Mouse (Mus musculus): Measurements from ENCODE around the gene Cntnap5a. TPM values are rescaled to one million over a fixed set of nuclear protein-coding genes. Genes with fewer than 3 reads are reported as not detected.

The Cntnap5a gene
- polyA plus RNA-seq, 1 experiment = not detected

GRCm38 (mm10) chr1:116035897-116036296 is 351.3 kb downstream of the Cntnap5a start:
- no peaks in the 10 kb centered on the region for H3K9me3 ChIP-seq

GRCm38 (mm10) chr1:116036894-116037293 is 352.3 kb downstream of the Cntnap5a start:
- no peak for TF ChIP-seq FLI1 (IDR thresholded peaks at IDR 0.05; ENCODE audit: low read length)
- no peak for TF ChIP-seq GATA1 (IDR thresholded peaks at IDR 0.05; ENCODE audit: borderline replicate concordance, low read length)
- no peaks in the 10 kb centered on the region for H3K36me3 ChIP-seq (replicated peaks; ENCODE audit: low read length)
- H3K4me3 ChIP-seq (replicated peaks) = no peak overlapping the region
- no peaks in the 10 kb centered on the region for H3K9me3 ChIP-seq
- no peaks in the 10 kb centered on the region for H3K4me1 ChIP-seq
- no peaks in the 10 kb centered on the region for H3K27me3 ChIP-seq (replicated peaks)

More at GRCm38 (mm10) chr1:116035897-116036296, 351.3 kb downstream of the Cntnap5a start:
- no peaks in the 10 kb centered on the region for H3K36me3 ChIP-seq (replicated peaks; ENCODE audit: low read length)
- H3K4me1 ChIP-seq = no peaks in the 10 kb centered on the region
- H3K4me3 ChIP-seq (replicated peaks) = no peak overlapping the region
- no peaks in the 10 kb centered on the region for H3K27me3 ChIP-seq (replicated peaks)
- no peak for TF ChIP-seq FLI1 (IDR thresholded peaks at IDR 0.05; ENCODE audit: low read length)
- TF ChIP-seq GATA1 (IDR thresholded peaks at IDR 0.05; ENCODE audit: borderline replicate concordance, low read length) = no peak

DNA sequence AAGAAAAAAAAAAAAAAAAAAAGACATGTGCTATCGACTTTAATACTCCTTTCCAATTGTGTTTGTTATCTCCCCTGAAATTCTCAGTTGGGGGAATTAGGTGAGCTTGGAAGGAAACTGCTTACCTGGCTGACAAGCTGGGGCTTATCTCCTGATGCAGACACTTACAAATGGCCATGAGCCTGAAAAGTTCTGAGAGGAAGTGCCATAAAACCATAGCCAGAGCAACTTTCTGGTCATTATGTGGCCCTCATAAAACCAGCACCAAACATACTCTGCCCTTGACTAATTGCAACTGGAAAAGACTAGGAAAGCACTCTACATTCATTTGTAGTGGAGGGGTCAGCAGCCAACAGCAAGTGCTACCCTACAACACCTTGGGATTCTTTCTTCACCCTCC is 359.5 kb downstream of the Cntnap5a start:
- Histone ChIP-seq H3K4me1 (no peaks in the 10 kb centered on the region), H3K9me3 (no peaks in the 10 kb centered on the region), H3K36me3 (replicated peaks; ENCODE audit: low read length) (no peaks in the 10 kb centered on the region), H3K27me3 (replicated peaks) (no peaks in the 10 kb centered on the region), H3K4me3 (replicated peaks) (no peak overlapping the region)
- no peak for TF ChIP-seq GATA1 (IDR thresholded peaks at IDR 0.05; ENCODE audit: borderline replicate concordance, low read length)

- no peaks in the 10 kb centered on the region for H3K27me3 ChIP-seq (replicated peaks)
- H3K9me3 ChIP-seq = no peaks in the 10 kb centered on the region
- TF ChIP-seq FLI1 (IDR thresholded peaks at IDR 0.05; ENCODE audit: low read length) (no peak), GATA1 (IDR thresholded peaks at IDR 0.05; ENCODE audit: borderline replicate concordance, low read length) (no peak)
- no peaks in the 10 kb centered on the region for H3K4me1 ChIP-seq
- H3K36me3 ChIP-seq (replicated peaks; ENCODE audit: low read length) = no peaks in the 10 kb centered on the region
- H3K4me3 ChIP-seq (replicated peaks) = no peak overlapping the region
These were observed 422.6 kb downstream of the Cntnap5a start for GRCm38 (mm10) chr1:116107010-116107723.

- no peaks in the 10 kb centered on the region for H3K36me3 ChIP-seq (replicated peaks; ENCODE audit: low read length)
- no peak overlapping the region for H3K4me3 ChIP-seq (replicated peaks)
- H3K27me3 ChIP-seq (replicated peaks) = no peaks in the 10 kb centered on the region
- TF ChIP-seq FLI1 (IDR thresholded peaks at IDR 0.05; ENCODE audit: low read length) = no peak
- H3K9me3 ChIP-seq = no peaks in the 10 kb centered on the region
- no peaks in the 10 kb centered on the region for H3K4me1 ChIP-seq
These were observed 423.1 kb downstream of the Cntnap5a start for GRCm38 (mm10) chr1:116107724-116108058.

GRCm38 (mm10) chr1:116108381-116108780 is 423.8 kb downstream of the Cntnap5a start:
- H3K9me3 ChIP-seq = no peaks in the 10 kb centered on the region
- no peaks in the 10 kb centered on the region for H3K4me1 ChIP-seq
- no peaks in the 10 kb centered on the region for H3K36me3 ChIP-seq (replicated peaks; ENCODE audit: low read length)
- no peak for TF ChIP-seq FLI1 (IDR thresholded peaks at IDR 0.05; ENCODE audit: low read length)
- no peak for TF ChIP-seq GATA1 (IDR thresholded peaks at IDR 0.05; ENCODE audit: borderline replicate concordance, low read length)
- no peak overlapping the region for H3K4me3 ChIP-seq (replicated peaks)
- H3K27me3 ChIP-seq (replicated peaks) = no peaks in the 10 kb centered on the region

GRCm38 (mm10) chr1:116125767-116126166 is 441.2 kb downstream of the Cntnap5a start:
- no peak overlapping the region for H3K4me3 ChIP-seq (replicated peaks)
- TF ChIP-seq GATA1 (IDR thresholded peaks at IDR 0.05; ENCODE audit: borderline replicate concordance, low read length) = no peak
- no peak for TF ChIP-seq FLI1 (IDR thresholded peaks at IDR 0.05; ENCODE audit: low read length)
- H3K27me3 ChIP-seq (replicated peaks) = no peaks in the 10 kb centered on the region
- H3K36me3 ChIP-seq (replicated peaks; ENCODE audit: low read length) = no peaks in the 10 kb centered on the region
- 0 out of 2 replicates have a peak, but pooled peaks cover 3% of the 10 kb centered on the region for H3K9me3 ChIP-seq
- H3K4me1 ChIP-seq = no peaks in the 10 kb centered on the region

- no peaks in the 10 kb centered on the region for H3K4me1 ChIP-seq
- TF ChIP-seq FLI1 (IDR thresholded peaks at IDR 0.05; ENCODE audit: low read length) = no peak
- TF ChIP-seq GATA1 (IDR thresholded peaks at IDR 0.05; ENCODE audit: borderline replicate concordance, low read length) = no peak
- no peaks in the 10 kb centered on the region for H3K27me3 ChIP-seq (replicated peaks)
- H3K36me3 ChIP-seq (replicated peaks; ENCODE audit: low read length) = no peaks in the 10 kb centered on the region
- no peak overlapping the region for H3K4me3 ChIP-seq (replicated peaks)
- 0 out of 2 replicates have a peak, but pooled peaks cover 2% of the 10 kb centered on the region for H3K9me3 ChIP-seq
These were observed 442.5 kb downstream of the Cntnap5a start for GRCm38 (mm10) chr1:116127085-116127484.

DNA sequence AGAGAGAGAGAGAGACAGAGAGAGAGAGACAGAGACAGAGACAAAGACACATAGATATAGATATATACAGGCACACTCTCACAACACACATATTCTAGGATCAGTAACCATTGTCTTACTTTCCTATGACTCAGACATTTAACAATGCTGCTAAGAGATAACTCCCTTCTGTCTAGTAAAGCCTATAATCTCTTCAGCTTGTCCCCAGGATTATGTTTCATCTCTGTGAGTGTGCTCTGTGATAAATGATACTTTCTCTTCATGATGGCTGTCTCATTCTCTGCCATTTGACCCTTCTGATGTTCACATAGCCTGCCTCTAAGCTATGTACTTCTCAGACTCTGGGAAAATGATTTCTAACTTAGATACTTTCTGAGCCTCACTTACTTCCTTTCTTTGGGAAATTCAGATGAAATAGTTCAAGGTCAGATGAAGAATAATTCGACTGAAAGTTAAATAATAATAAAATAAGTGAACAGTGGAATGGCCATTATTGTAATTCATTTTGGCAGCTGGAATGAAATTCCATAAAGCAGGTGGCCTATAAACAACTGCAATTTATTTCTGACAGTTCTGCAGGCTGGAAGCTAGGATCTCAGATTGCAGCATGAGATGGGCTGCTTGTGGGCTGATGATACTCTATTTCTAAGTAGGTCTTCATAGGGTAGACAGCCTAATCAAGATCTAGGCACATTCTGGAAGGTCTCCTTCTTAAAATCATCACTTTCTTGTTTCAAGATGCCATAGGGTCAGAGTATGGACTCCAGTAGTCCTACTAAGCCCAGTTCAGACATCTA is 444.1 kb downstream of the Cntnap5a start:
- no peak for TF ChIP-seq FLI1 (IDR thresholded peaks at IDR 0.05; ENCODE audit: low read length)
- TF ChIP-seq GATA1 (IDR thresholded peaks at IDR 0.05; ENCODE audit: borderline replicate concordance, low read length) = no peak
- no peaks in the 10 kb centered on the region for H3K27me3 ChIP-seq (replicated peaks)
- no peak overlapping the region for H3K4me3 ChIP-seq (replicated peaks)

DNA sequence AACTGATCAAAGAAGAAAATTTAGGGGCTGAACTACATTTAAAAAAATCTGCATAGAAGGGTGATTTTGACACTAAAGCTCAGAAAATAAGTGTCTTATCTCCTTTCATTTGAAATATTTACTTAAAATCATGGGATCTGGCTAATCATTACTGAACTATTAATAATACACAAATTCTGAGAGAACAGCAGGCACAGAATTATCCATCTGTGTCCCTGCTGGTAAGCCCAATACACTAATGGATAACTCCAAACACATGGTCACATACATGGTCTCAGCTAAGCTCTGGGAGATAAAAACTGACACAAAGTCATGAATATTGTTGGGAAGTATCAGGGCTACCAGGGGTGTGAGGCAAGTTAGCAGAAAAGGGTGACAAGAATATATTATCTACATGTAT is 447.9 kb downstream of the Cntnap5a start:
- H3K36me3 ChIP-seq (replicated peaks; ENCODE audit: low read length) = no peaks in the 10 kb centered on the region
- TF ChIP-seq GATA1 (IDR thresholded peaks at IDR 0.05; ENCODE audit: borderline replicate concordance, low read length) (no peak), FLI1 (IDR thresholded peaks at IDR 0.05; ENCODE audit: low read length) (no peak)

More for the DNA sequence above, 444.1 kb downstream of the Cntnap5a start:
- no peaks in the 10 kb centered on the region for H3K4me1 ChIP-seq
- H3K36me3 ChIP-seq (replicated peaks; ENCODE audit: low read length) = no peaks in the 10 kb centered on the region
- H3K9me3 ChIP-seq = no peaks in the 10 kb centered on the region

More for the DNA sequence above, 447.9 kb downstream of the Cntnap5a start:
- Histone ChIP-seq H3K4me3 (replicated peaks) (no peak overlapping the region), H3K9me3 (no peaks in the 10 kb centered on the region), H3K27me3 (replicated peaks) (no peaks in the 10 kb centered on the region), H3K4me1 (no peaks in the 10 kb centered on the region)

All from megakaryocyte, embryonic 14.5 days (primary cell).